Mouse (Mus musculus) liver, embryonic 14.5 days (tissue): ENCODE data around the gene Ppp1r12b.

Experiments
- CTCF ChIP-seq: IDR thresholded peaks from 2 replicates; pipeline ENCODE4 v1.5.1; 2016; ENCODE audit warnings: antibody characterized with exemption, low read depth, control low read depth
- EP300 ChIP-seq: IDR thresholded peaks from 2 replicates; pipeline ENCODE4 v1.6.1; 2016; ENCODE audit warnings: antibody characterized with exemption, low read depth

- TF ChIP-seq EP300 (no peak), CTCF (no peak)
These were observed 183.7 kb downstream of the Ppp1r12b start for GRCm38 (mm10) chr1:134771999-134772398.
